Mouse (Mus musculus) frontal cortex, adult 2 months (tissue): ENCODE data around the gene Stxbp6. TPM values are rescaled to one million over a fixed set of nuclear protein-coding genes. Genes with fewer than 3 reads are reported as not detected.

Experiments
- DNase-seq, 2 experiments: peaks; one replicate each; pipeline ENCODE4 v3.0.0; 2022; ENCODE audit warnings: low spot score in 1 of 2; ENCODE audit errors: extremely low spot score in 1 of 2
- polyA plus RNA-seq: library from polyadenylated mRNA; depleted of rRNA; stranded (reverse); fragments of >200 nt; gene quantifications from 2 replicates; pipeline ENCODE4 v1.2.3, GENCODE M21; 2012

Stxbp6 gene
- polyA plus RNA-seq, 1 experiment, result 76.4 TPM

- no peak for DNase-seq
Observed at GRCm38 (mm10) chr12:44997422-44997821, 77.1 kb downstream of the Stxbp6 start.

DNA sequence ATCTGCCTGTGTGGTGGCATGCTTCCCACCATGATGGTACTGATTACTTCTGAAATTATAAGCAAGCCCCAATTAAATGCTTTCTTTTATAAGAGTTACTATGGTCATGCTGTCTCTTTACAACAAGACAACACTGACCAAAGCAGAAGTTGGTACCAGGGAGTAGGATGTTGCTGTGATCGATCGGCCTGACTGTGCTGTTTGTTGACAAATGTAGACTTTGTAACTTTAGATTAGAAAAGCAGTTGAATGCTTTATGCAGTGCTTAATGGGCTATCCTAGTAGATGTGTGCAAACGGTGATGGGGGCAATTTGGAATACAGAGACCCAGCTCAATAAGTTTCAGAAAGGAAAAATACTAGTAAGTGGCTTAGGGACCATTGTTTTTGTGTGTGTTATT, 77.6 kb downstream of the Stxbp6 start:
- no peak for DNase-seq

DNA sequence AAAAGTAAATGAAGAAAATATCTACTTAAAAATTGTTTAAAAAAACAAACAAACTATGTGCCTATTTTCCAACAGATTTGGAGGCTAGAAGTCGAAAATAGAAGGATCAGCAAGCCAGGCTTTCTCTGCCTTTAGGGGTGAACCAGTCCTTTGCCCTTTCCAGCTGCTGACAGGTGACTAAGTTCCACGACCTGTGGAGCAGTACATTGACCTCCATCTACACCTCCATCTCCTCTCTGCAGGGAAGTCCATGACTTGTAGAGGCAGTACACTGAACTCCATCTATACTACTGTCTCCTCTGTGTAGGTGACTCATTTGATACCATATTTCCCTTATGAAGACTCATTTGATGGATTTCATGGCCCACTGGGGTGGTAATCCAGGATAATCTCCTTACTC, 78.2 kb downstream of the Stxbp6 start:
- no peak for DNase-seq

GRCm38 (mm10) chr12:44993391-44993790, 81.1 kb downstream of the Stxbp6 start:
- DNase-seq, result peak; percentile 33 to 57

- DNase-seq, result no peak
Observed at GRCm38 (mm10) chr12:44992847-44993246, 81.7 kb downstream of the Stxbp6 start.

DNA sequence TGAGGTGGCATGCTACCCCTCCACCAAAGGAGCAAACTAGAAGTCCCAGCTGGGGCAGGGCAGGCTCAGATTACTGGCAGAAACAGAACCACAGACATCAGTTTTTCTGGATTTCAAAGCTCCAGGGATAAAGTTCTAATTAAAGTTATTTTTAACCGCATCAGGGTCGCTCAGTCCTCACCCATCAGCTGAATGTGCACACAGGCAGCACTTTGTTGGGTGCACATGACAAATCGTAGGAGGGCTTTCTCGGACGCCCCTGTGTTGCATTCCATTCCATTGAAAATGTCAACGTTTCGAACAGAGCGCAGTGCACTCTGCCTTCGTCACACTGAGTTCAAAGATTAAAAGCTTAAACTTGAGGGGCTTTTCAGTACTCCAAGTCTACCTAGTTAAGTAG, 84.1 kb downstream of the Stxbp6 start:
- no peak for DNase-seq

DNA sequence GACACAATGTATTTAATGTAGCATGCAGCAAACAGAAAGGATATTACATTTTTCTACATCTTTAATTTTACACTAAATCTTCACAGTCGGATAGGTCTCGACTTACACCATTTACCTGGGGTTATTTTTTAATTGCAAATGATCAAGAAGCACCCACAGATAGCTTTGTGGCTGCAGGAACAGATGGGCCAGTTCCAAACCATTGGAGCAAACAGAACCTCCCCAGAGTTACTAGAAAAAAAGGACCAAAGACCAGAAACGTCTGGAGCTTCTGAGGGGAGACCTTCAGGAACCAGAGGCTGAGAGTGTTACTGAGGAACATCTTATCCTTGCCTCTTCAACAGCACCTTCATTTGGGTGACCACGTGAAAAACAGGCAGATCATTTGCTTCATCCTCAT, 85.5 kb downstream of the Stxbp6 start:
- no peak for DNase-seq

DNA sequence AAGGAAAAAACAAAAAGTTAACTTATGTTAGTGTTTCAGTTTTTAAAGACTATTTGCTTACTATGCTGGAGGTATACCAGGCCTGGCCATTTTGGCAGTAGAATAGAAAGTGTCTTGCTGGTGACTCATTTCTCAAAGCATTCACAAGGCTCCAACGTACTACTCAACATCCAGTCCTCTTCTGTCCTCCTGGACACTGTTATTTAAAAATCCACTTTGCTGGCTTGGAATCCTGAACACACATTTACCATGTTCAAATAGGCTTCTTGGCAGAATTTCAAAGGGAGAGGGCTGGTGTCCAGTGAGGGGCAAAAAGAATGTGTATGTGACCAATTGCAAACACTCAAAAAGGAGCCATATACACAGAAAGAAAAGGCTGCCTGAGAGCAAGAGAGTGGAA, 86.7 kb downstream of the Stxbp6 start:
- no peak for DNase-seq

GRCm38 (mm10) chr12:44979316-44979848, 95.1 kb downstream of the Stxbp6 start:
- no peak for DNase-seq

DNA sequence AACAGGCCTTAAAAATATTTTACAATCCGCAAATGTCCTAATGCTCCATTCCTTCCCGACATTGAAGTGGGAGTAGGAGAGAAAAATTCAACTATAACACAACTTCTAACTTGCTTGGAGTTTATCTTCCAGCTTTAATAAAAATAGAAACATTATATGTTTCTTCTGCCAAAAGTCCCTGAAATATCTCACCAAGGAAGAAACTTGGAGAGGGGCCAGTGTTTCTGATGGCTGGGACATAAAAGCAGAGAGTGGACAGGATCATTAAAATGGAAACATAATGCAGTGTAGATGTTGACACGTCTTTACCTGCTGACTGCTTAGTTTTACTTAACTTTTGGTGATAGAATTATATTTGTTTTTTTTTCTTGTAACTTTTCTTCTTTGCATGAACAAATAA, 99.2 kb downstream of the Stxbp6 start:
- DNase-seq, result peak in 1 of 2 experiments; percentile 37

GRCm38 (mm10) chr12:44971477-44971876, 103.0 kb downstream of the Stxbp6 start:
- no peak for DNase-seq

GRCm38 (mm10) chr12:44967448-44967847, 107.1 kb downstream of the Stxbp6 start:
- DNase-seq, result no peak

- DNase-seq, result no peak
Observed at GRCm38 (mm10) chr12:44957474-44957873, 117.0 kb downstream of the Stxbp6 start.

GRCm38 (mm10) chr12:44953121-44953520, 121.4 kb downstream of the Stxbp6 start:
- DNase-seq, result no peak

DNA sequence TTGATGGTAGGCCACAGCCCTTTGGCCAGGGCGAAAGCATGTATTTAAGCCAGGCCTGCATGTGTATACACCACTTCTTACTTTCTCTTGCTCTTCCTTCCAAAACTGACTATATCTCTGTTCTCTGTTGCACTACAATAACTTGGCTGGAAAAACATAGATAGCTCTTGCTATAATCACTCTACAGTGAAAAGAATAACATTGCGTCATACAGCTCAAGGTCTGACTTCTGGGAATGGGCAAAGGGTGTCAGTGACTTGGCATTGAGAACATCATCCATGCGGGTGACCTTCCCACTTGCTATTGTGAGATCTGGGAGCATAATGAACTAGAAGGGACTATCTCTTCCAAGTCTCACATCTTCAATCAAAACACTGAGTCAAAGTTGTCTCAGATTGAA, 122.4 kb downstream of the Stxbp6 start:
- DNase-seq, result no peak

DNA sequence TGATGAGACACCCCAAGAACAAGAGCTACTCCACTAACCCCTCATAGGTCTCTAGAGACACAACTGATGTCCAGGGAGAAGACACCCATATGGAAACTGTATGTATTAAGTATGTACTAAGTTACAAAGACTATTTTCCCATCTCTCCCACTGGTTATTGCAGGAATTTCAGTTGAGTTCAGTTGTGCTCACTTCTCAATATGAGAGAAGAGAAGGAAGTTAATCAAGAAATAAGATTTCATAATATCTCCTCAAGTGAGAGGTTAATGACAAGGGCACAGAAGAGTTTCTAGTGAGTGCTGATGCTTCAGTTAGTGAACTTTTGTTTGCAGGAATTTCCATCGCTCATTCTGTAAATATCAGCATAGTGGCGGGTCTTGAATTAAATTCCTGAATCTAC, 124.0 kb downstream of the Stxbp6 start:
- DNase-seq, result no peak

DNA sequence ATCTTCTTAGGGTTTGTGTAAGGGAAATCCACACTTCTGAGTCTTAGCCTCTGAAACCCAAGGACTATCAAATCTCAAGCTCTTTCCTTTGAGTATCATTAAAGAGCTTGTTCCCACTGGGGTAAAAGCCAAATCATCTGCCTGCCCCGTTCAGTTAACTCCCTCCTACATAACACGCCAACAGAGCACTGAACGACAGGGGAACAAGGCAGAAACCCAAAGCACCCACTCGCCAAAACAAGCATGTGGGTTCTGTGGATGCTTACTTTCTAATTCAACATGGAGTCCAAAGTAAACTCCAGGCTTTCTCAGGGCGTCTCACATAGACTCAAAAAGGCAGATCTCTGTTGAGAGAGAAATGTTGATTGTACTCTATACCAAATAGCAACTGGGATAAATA, 126.7 kb downstream of the Stxbp6 start:
- DNase-seq, result no peak

GRCm38 (mm10) chr12:44940325-44940724, 134.2 kb downstream of the Stxbp6 start:
- DNase-seq, result no peak

- DNase-seq, result no peak
Observed at GRCm38 (mm10) chr12:44939106-44939505, 135.4 kb downstream of the Stxbp6 start.

DNA sequence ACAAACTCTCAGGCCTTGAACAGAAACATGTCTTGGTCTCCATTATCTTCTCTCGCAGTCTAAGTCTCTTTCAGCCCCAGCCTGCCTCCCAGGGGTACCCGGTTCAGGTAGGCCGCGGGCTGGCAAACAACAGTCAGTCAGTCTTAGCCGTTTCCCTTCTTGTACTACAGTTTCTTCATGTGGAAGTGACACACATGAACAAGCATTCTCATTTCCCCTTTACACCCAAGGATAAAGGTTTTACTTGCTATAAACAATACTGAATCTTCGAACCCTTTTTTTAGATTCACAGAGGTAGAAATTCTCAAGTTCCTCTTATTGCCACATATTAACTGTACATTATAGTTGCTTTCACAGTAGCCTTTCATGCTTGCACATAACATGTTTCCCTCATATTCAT, 141.6 kb downstream of the Stxbp6 start:
- no peak for DNase-seq

DNA sequence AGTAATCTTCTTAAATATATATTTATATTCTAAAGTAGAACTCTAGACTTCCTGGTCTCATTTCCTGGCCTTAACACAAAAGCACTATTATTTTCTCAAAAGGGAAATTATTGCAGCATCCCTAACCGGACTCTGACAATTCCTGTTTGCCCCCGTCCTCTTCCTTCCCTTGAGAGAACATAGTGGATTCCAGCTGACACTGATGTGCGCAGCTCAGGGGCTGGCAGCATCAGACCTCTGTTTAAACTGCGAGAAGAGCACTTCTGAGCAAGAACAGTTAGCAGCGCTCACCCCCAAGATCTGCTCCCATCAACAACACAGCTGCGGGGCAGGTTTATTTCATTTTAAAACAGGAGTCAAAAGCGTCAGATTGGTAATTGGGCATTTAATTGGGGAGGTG, 142.8 kb downstream of the Stxbp6 start:
- DNase-seq, result no peak

- DNase-seq, result no peak
Observed at GRCm38 (mm10) chr12:44928456-44928855, 146.1 kb downstream of the Stxbp6 start.

DNA sequence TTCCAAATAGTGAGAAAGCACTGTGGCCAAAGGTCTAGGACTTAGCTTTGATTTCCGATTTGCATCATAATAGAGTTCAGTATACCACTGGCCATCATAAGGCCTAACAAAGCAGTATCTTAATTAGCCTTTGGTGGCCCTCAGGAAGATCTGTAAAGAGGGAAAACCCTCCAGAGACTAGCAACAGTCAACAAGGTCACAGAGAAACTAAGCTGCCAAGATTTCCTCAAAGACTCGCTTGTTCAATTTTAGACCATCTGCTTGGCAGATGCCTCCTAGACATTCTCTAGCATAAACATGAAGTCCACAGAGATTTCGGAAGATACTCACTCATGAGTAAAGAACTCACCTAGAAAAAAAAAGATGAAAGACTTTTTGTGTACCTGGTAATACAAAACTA, 148.6 kb downstream of the Stxbp6 start:
- no peak for DNase-seq
